Mouse (Mus musculus) megakaryocyte, embryonic 14.5 days (primary cell): ENCODE results near the gene C2cd2.

ENCODE experiments used
- FLI1 ChIP-seq: IDR thresholded peaks from 2 replicates; pipeline ENCODE4 v1.6.1; 2012; ENCODE audit warnings: low read length, inconsistent platforms, mixed read lengths
- GATA1 ChIP-seq: IDR thresholded peaks from 3 replicates; pipeline ENCODE4 v1.6.1; 2012; ENCODE audit warnings: mixed read lengths, low read length, inconsistent platforms, borderline replicate concordance

- TF ChIP-seq GATA1 (no peak), FLI1 (no peak)
Measured at GRCm38 (mm10) chr16:97805646-97806045, 156.8 kb downstream of the C2cd2 start.
